Mouse (Mus musculus): Measurements from ENCODE around the gene Pdgfb. TPM values are rescaled to one million over a fixed set of nuclear protein-coding genes. Genes with fewer than 3 reads are reported as not detected.

The Pdgfb gene
- polyA plus RNA-seq, 1 experiment from 2014 or later, result 2.2 TPM

DNA sequence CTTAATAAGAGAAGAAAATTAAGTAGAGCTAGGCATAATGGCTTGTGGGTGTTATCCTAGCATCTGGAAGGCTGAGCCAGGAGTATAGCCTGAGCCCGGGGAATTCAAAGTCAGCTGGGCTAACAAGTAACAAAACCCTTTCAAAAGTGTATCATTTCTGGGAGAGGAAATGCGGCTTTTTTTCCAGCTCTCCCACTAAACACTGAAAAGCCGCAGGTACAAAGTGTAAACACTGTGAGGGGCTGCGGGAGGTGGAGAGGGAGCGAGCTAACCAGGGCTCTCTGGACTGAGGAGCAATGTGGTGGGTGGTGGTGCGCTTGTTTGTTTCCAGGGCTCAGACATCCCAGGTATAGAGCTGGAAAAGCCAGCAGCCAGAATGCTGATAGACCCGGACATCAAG is 50.4 kb downstream of the Pdgfb start:
- no peak overlapping the region for H3K4me2 ChIP-seq (ENCODE audit: low read depth)
- no peak overlapping the region for H3K4me3 ChIP-seq (ENCODE audit: low read depth, low read length)
- no peak overlapping the region for H3K27ac ChIP-seq (ENCODE audit: low read depth, low read length)
- ATAC-seq (ENCODE audit: insufficient read depth, low FRiP score, low TSS enrichment) (no peak), DNase-seq (ENCODE audit: low spot score) (no peak)
- no peaks in the 10 kb centered on the region for H3K9me3 ChIP-seq (ENCODE audit: control insufficient read depth, low read length)
- 0 out of 2 replicates have a peak, but pooled peaks cover 5% of the 10 kb centered on the region for H3K4me1 ChIP-seq (ENCODE audit: control insufficient read depth, insufficient read depth, low read length)
- WGBS, result 81% methylated on average over 7 of the region's 7 CpGs
- no peaks in the 10 kb centered on the region for H3K27me3 ChIP-seq (ENCODE audit: control insufficient read depth, insufficient read depth, low read length)
- no peak overlapping the region for H3K9ac ChIP-seq (ENCODE audit: low read length)
- no peaks in the 10 kb centered on the region for H3K36me3 ChIP-seq (ENCODE audit: control insufficient read depth, insufficient read depth, low read length)

DNA sequence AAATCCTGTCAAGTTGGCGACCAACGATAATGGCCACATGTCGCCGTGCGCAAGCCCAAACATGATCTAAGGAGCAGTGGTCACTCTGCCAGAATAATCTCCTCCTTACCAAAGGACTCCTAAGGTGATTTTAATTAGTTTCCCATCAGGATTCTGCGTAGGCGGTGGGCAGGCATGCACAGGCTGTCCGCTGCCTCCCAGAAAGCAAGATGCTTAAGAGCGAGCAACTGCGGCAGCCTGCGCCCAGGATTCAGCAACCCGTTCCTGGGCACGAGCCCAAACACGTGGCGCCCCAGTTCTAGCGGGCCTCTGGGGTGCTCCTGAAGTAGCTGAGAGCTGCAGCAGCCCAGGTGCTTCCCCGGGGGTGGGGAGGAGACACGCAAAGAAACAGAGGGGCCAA is 52.1 kb downstream of the Pdgfb start:
- no peaks in the 10 kb centered on the region for H3K36me3 ChIP-seq (ENCODE audit: control insufficient read depth, insufficient read depth, low read length)
- DNase-seq (ENCODE audit: low spot score) (no peak), ATAC-seq (ENCODE audit: insufficient read depth, low FRiP score, low TSS enrichment) (no peak)
- H3K27me3 ChIP-seq (ENCODE audit: control insufficient read depth, insufficient read depth, low read length), result no peaks in the 10 kb centered on the region
- H3K27ac ChIP-seq (ENCODE audit: low read depth, low read length), result no peak overlapping the region
- H3K4me2 ChIP-seq (ENCODE audit: low read depth), result no peak overlapping the region
- H3K9me3 ChIP-seq (ENCODE audit: control insufficient read depth, low read length), result no peaks in the 10 kb centered on the region
- no peak overlapping the region for H3K9ac ChIP-seq (ENCODE audit: low read length)
- H3K4me3 ChIP-seq (ENCODE audit: low read depth, low read length), result no peak overlapping the region
- WGBS, result 91% methylated on average over 18 of the region's 18 CpGs
- H3K4me1 ChIP-seq (ENCODE audit: control insufficient read depth, insufficient read depth, low read length), result 0 out of 2 replicates have a peak, but pooled peaks cover 5% of the 10 kb centered on the region

DNA sequence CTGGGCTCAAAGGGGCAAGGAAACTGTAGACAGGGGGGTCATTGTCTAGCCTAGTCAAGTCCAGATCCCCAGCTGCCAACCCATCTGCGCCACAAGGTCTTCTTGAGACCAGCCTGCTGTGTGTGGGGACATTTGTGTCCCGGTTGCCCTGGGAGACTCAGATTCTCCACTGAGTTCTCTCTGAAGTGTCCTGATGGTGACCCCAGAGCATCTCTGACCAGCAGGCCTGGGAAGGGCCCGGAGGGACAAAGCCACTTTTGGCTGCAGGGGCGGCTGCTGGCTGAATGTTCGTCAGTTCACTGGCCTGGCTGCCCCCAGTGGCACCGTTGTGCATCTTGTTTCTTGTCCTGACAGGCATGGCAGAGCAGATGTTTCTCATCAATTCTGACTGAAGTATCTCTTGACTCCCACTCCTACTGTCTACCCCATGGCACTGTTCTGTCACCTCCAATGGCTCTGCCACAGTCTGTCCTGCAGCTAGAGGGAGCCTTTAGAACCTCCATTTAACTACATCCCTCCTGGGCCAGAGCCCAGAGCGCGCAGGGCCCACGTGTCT is 53.3 kb downstream of the Pdgfb start:
- no peaks in the 10 kb centered on the region for H3K27me3 ChIP-seq (ENCODE audit: control insufficient read depth, insufficient read depth, low read length)
- H3K4me2 ChIP-seq (ENCODE audit: low read depth), result no peak overlapping the region
- no peak for ATAC-seq (ENCODE audit: insufficient read depth, low FRiP score, low TSS enrichment)
- H3K36me3 ChIP-seq (ENCODE audit: control insufficient read depth, insufficient read depth, low read length), result no peaks in the 10 kb centered on the region
- DNase-seq (ENCODE audit: low spot score), result peak; percentile 40
- no peaks in the 10 kb centered on the region for H3K9me3 ChIP-seq (ENCODE audit: control insufficient read depth, low read length)
- H3K27ac ChIP-seq (ENCODE audit: low read depth, low read length), result no peak overlapping the region
- no peak overlapping the region for H3K4me3 ChIP-seq (ENCODE audit: low read depth, low read length)
- no peak overlapping the region for H3K9ac ChIP-seq (ENCODE audit: low read length)
- H3K4me1 ChIP-seq (ENCODE audit: control insufficient read depth, insufficient read depth, low read length), result 0 out of 2 replicates have a peak, but pooled peaks cover 5% of the 10 kb centered on the region
- 49% methylated on average over 9 of the region's 9 CpGs for WGBS

DNA sequence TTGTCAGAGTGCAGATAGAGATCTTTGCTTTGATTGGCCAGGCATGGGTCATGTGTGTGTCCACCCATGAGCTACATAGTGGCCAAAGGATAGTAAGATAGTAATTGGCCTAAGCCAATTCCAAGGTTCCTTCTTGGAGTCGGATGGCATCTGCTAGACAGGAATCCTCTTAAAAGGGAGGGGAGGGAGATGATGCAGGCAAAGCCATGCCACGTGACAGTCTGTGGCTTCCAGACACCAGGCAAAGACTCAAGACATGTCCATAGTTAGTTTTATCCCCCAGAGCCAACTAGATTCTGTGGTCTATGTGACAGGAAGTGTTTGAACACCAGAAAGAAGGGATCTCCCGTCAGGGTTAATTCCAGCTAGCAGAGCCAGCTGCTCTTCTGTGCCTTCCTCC is 56.4 kb downstream of the Pdgfb start:
- no peak for DNase-seq (ENCODE audit: low spot score)
- H3K4me2 ChIP-seq (ENCODE audit: low read depth), result no peak overlapping the region
- no peaks in the 10 kb centered on the region for H3K9me3 ChIP-seq (ENCODE audit: control insufficient read depth, low read length)
- 0 out of 2 replicates have a peak, but pooled peaks cover 5% of the 10 kb centered on the region for H3K4me1 ChIP-seq (ENCODE audit: control insufficient read depth, insufficient read depth, low read length)
- no peaks in the 10 kb centered on the region for H3K27me3 ChIP-seq (ENCODE audit: control insufficient read depth, insufficient read depth, low read length)
- ATAC-seq (ENCODE audit: insufficient read depth, low FRiP score, low TSS enrichment), result no peak
- WGBS, result 55% methylated on average over 3 of the region's 3 CpGs
- H3K36me3 ChIP-seq (ENCODE audit: control insufficient read depth, insufficient read depth, low read length), result no peaks in the 10 kb centered on the region
- H3K27ac ChIP-seq (ENCODE audit: low read depth, low read length), result no peak overlapping the region
- no peak overlapping the region; the same call in 1 of the 2 replicates for H3K9ac ChIP-seq (ENCODE audit: low read length)
- H3K4me3 ChIP-seq (ENCODE audit: low read depth, low read length), result no peak overlapping the region

DNA sequence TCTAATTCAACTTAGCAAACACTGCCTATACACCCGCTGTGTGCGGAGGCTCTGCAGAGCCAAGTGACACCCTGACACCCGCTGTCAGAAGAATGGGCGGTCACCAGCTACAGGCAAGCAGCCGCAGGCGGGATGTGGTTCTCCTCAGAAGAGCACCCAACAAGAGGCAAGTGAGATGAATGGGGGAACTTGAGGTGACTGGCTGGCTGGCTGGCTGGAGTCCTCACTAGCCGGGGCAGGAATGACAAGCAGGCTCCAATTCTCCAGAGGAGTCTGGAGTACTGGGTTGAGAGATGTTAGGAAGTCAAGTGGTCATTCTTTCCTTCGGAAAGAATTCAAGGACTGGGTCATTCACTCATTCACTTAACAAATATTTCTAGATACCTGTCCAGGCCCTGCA is 58.2 kb downstream of the Pdgfb start:
- Histone ChIP-seq H3K4me2 (ENCODE audit: low read depth) (no peak overlapping the region), H3K27me3 (ENCODE audit: control insufficient read depth, insufficient read depth, low read length) (no peaks in the 10 kb centered on the region), H3K36me3 (ENCODE audit: control insufficient read depth, insufficient read depth, low read length) (no peaks in the 10 kb centered on the region), H3K4me1 (ENCODE audit: control insufficient read depth, insufficient read depth, low read length) (peaks cover 5% of the 10 kb centered on the region; the same call in 1 of the 2 replicates), H3K27ac (ENCODE audit: low read depth, low read length) (no peak overlapping the region), H3K4me3 (ENCODE audit: low read depth, low read length) (no peak overlapping the region), H3K9ac (ENCODE audit: low read length) (no peak overlapping the region), H3K9me3 (ENCODE audit: control insufficient read depth, low read length) (no peaks in the 10 kb centered on the region)
- no peak for DNase-seq (ENCODE audit: low spot score)
- ATAC-seq (ENCODE audit: insufficient read depth, low FRiP score, low TSS enrichment), result no peak
- 90% methylated on average over 8 of the region's 8 CpGs for WGBS

DNA sequence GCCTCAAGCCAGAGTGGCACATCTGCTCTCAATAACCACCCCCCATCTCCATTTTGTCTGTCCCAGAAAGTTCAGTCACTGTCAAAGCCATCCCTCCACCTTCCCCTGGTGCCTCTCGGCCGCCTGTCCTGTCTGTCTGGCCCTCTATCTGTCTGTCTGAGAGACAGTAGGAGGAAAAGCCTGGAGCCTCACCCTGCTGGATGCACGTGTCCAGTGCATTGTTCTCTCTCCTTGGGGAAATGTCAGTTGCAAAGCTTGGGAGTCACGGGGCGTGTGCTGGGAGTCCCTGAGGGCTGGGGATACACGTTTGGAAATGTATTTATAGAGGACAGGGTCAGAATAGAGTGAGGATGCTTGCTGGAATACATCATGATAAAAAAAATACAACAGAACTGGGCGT is 61.3 kb downstream of the Pdgfb start:
- H3K27ac ChIP-seq (ENCODE audit: low read depth, low read length), result no peak overlapping the region
- H3K4me3 ChIP-seq (ENCODE audit: low read depth, low read length), result no peak overlapping the region
- peaks cover 20% of the 10 kb centered on the region for H3K4me1 ChIP-seq (ENCODE audit: control insufficient read depth, insufficient read depth, low read length)
- ATAC-seq (ENCODE audit: insufficient read depth, low FRiP score, low TSS enrichment) (no peak), DNase-seq (ENCODE audit: low spot score) (no peak)
- WGBS, result 74% methylated on average over 7 of the region's 7 CpGs
- no peak overlapping the region for H3K4me2 ChIP-seq (ENCODE audit: low read depth)
- no peaks in the 10 kb centered on the region for H3K9me3 ChIP-seq (ENCODE audit: control insufficient read depth, low read length)
- no peaks in the 10 kb centered on the region for H3K36me3 ChIP-seq (ENCODE audit: control insufficient read depth, insufficient read depth, low read length)
- no peaks in the 10 kb centered on the region for H3K27me3 ChIP-seq (ENCODE audit: control insufficient read depth, insufficient read depth, low read length)
- H3K9ac ChIP-seq (ENCODE audit: low read length), result no peak overlapping the region

GRCm38 (mm10) chr15:79952504-79953231 is 62.1 kb downstream of the Pdgfb start:
- H3K4me1 ChIP-seq (ENCODE audit: control insufficient read depth, insufficient read depth, low read length), result peaks cover 20% of the 10 kb centered on the region
- no peaks in the 10 kb centered on the region for H3K9me3 ChIP-seq (ENCODE audit: control insufficient read depth, low read length)
- no peak overlapping the region for H3K27ac ChIP-seq (ENCODE audit: low read depth, low read length)
- ATAC-seq (ENCODE audit: insufficient read depth, low FRiP score, low TSS enrichment), result no peak
- 53% methylated on average over 11 of the region's 11 CpGs for WGBS
- no peaks in the 10 kb centered on the region for H3K36me3 ChIP-seq (ENCODE audit: control insufficient read depth, insufficient read depth, low read length)
- H3K4me3 ChIP-seq (ENCODE audit: low read depth, low read length), result no peak overlapping the region
- H3K27me3 ChIP-seq (ENCODE audit: control insufficient read depth, insufficient read depth, low read length), result no peaks in the 10 kb centered on the region
- H3K9ac ChIP-seq (ENCODE audit: low read length), result no peak overlapping the region
- no peak for DNase-seq (ENCODE audit: low spot score)
- H3K4me2 ChIP-seq (ENCODE audit: low read depth), result no peak overlapping the region

GRCm38 (mm10) chr15:79951730-79952503 is 62.9 kb downstream of the Pdgfb start:
- H3K27ac ChIP-seq (ENCODE audit: low read depth, low read length), result no peak overlapping the region
- no peak overlapping the region for H3K9ac ChIP-seq (ENCODE audit: low read length)
- no peak overlapping the region for H3K4me3 ChIP-seq (ENCODE audit: low read depth, low read length)
- no peaks in the 10 kb centered on the region for H3K9me3 ChIP-seq (ENCODE audit: control insufficient read depth, low read length)
- no peak overlapping the region for H3K4me2 ChIP-seq (ENCODE audit: low read depth)
- ATAC-seq (ENCODE audit: insufficient read depth, low FRiP score, low TSS enrichment), result no peak
- DNase-seq (ENCODE audit: low spot score), result no peak
- H3K27me3 ChIP-seq (ENCODE audit: control insufficient read depth, insufficient read depth, low read length), result no peaks in the 10 kb centered on the region
- no peaks in the 10 kb centered on the region for H3K36me3 ChIP-seq (ENCODE audit: control insufficient read depth, insufficient read depth, low read length)
- WGBS, result 51% methylated on average over 14 of the region's 14 CpGs
- H3K4me1 ChIP-seq (ENCODE audit: control insufficient read depth, insufficient read depth, low read length), result peaks cover 20% of the 10 kb centered on the region
